Mouse (Mus musculus) kidney, adult 11 months (tissue): ENCODE results near the gene Rpl28.

Source experiments
- DNase-seq: peaks from one replicate; pipeline ENCODE4 v3.0.0; 2022

Gene Rpl28

GRCm38 (mm10) chr7:4792278-4793212 is at the start of gene Rpl28:
Gene Rpl28, plus strand, starts transcription at chr7:4792874.
- DNase-seq: peak; percentile 95

GRCm38 (mm10) chr7:4743354-4743753 is 49.3 kb upstream of the Rpl28 start:
- DNase-seq: no peak

GRCm38 (mm10) chr7:4744886-4745285 is 47.8 kb upstream of the Rpl28 start:
- DNase-seq: no peak

- DNase-seq: no peak
Measured at GRCm38 (mm10) chr7:4746326-4746980, 46.2 kb upstream of the Rpl28 start.

GRCm38 (mm10) chr7:4747156-4747899 is 45.3 kb upstream of the Rpl28 start:
- DNase-seq: no peak

GRCm38 (mm10) chr7:4748321-4748720 is 44.4 kb upstream of the Rpl28 start:
- no peak for DNase-seq

GRCm38 (mm10) chr7:4749169-4749568 is 43.5 kb upstream of the Rpl28 start:
- no peak for DNase-seq

GRCm38 (mm10) chr7:4751971-4752820 is 40.5 kb upstream of the Rpl28 start:
- DNase-seq: peak; percentile 63

GRCm38 (mm10) chr7:4752821-4753570 is 39.7 kb upstream of the Rpl28 start, which contains the start of gene Cox6b2:
Gene Cox6b2, minus strand, starts transcription at chr7:4753094.
- peak; percentile 78 for DNase-seq

GRCm38 (mm10) chr7:4759670-4760069 is 33.0 kb upstream of the Rpl28 start:
- no peak for DNase-seq

- no peak for DNase-seq
Measured at GRCm38 (mm10) chr7:4764946-4765710, 27.5 kb upstream of the Rpl28 start.

GRCm38 (mm10) chr7:4771202-4771601 is 21.5 kb upstream of the Rpl28 start, which contains the start of gene Fam71e2:
Gene Fam71e2, minus strand, starts transcription at chr7:4771302.
- no peak for DNase-seq

- DNase-seq: no peak
Measured at GRCm38 (mm10) chr7:4776131-4776530, 16.5 kb upstream of the Rpl28 start.

- peak; percentile 42 for DNase-seq
Measured at GRCm38 (mm10) chr7:4776861-4777830, 15.5 kb upstream of the Rpl28 start.

GRCm38 (mm10) chr7:4777851-4778637 is 14.6 kb upstream of the Rpl28 start:
- DNase-seq: no peak

GRCm38 (mm10) chr7:4779921-4780320 is 12.8 kb upstream of the Rpl28 start:
- DNase-seq: no peak

GRCm38 (mm10) chr7:4782130-4782529 is 10.5 kb upstream of the Rpl28 start:
- no peak for DNase-seq

GRCm38 (mm10) chr7:4782759-4783158 is 9.9 kb upstream of the Rpl28 start, which contains the start of the genes Il11 and Tmem190:
Gene Il11, minus strand, starts transcription at chr7:4782859.
Gene Tmem190, plus strand, starts transcription at chr7:4782937.
- DNase-seq: no peak
